Mouse (Mus musculus) small intestine, adult 2 months (tissue): ENCODE results near the gene Cuedc1. TPM values are rescaled to one million over a fixed set of nuclear protein-coding genes. Genes with fewer than 3 reads are reported as not detected.

ENCODE experiments used
- H3K27ac ChIP-seq: fragments of 200-500 bp; 2 replicates; pipeline ENCODE4 v1.5.1; 2012; ENCODE audit warnings: low read depth, low read length, control low read depth, inconsistent platforms; ENCODE audit not compliant: insufficient read depth
- H3K27me3 ChIP-seq: fragments of 200-500 bp; 2 replicates; pipeline ENCODE4 v1.6.1; 2012; ENCODE audit warnings: mild to moderate bottlenecking, moderate library complexity, low read length, inconsistent platforms; ENCODE audit not compliant: control insufficient read depth, insufficient read depth
- H3K36me3 ChIP-seq: fragments of 200-500 bp; 2 replicates; pipeline ENCODE4 v1.6.1; 2012; ENCODE audit warnings: mild to moderate bottlenecking, low read length, control low read depth, inconsistent platforms; ENCODE audit not compliant: control insufficient read depth, insufficient read depth
- H3K4me1 ChIP-seq: fragments of 200-500 bp; 2 replicates; pipeline ENCODE4 v1.6.1; 2012; ENCODE audit warnings: low read length, inconsistent platforms, mixed read lengths; ENCODE audit not compliant: control insufficient read depth, insufficient read depth, insufficient read length
- H3K4me3 ChIP-seq: fragments of 200-500 bp; 2 replicates; pipeline ENCODE4 v1.5.1; 2012; ENCODE audit warnings: low read depth, mild to moderate bottlenecking, control low read depth, inconsistent platforms, low read length, moderate library complexity
- CTCF ChIP-seq: fragments of 200-500 bp; IDR thresholded peaks from 2 replicates; pipeline ENCODE4 v1.5.1; 2012; ENCODE audit warnings: low read depth, mild to moderate bottlenecking, control low read depth, inconsistent platforms, low read length, moderate library complexity, mixed read lengths; ENCODE audit not compliant: insufficient replicate concordance, insufficient read length; ENCODE audit errors: extremely low read depth
- POLR2A ChIP-seq: fragments of 200-500 bp; IDR thresholded peaks from 2 replicates; pipeline ENCODE4 v1.6.1; 2012; ENCODE audit warnings: low read depth, mild to moderate bottlenecking, control low read depth, inconsistent platforms, low read length, moderate library complexity
- WGBS: fragments of 180-500 bp; shearing (Covaris S2); methylation state at CpG from one replicate; pipeline ENCODE4 v1.1.7; 2018; 5-methylcytosine and 5-hydroxymethylcytosine counted together
- polyA plus RNA-seq: library from polyadenylated mRNA; depleted of rRNA; stranded (reverse); fragments of >200 nt; gene quantifications from 2 replicates; pipeline ENCODE4 v1.2.3, GENCODE M21; 2012

The Cuedc1 gene
- polyA plus RNA-seq, 1 experiment = 13.3 TPM

GRCm38 (mm10) chr11:88151379-88152155 is 53.7 kb downstream of the Cuedc1 start:
- 18% methylated on average over 7 of the region's 7 CpGs for WGBS
- Histone ChIP-seq H3K27me3 (no peaks in the 10 kb centered on the region), H3K36me3 (no peaks in the 10 kb centered on the region), H3K4me3 (no peak overlapping the region), H3K4me1 (peaks cover 34% of the 10 kb centered on the region), H3K27ac (peak overlapping the region; percentile 93)
- no peak for TF ChIP-seq CTCF
- no peak for TF ChIP-seq POLR2A

GRCm38 (mm10) chr11:88153880-88154279 is 56.0 kb downstream of the Cuedc1 start:
- 25% methylated on average over 5 of the region's 5 CpGs for WGBS
- peaks cover 27% of the 10 kb centered on the region for H3K4me1 ChIP-seq

GRCm38 (mm10) chr11:88154500-88154899 is 56.6 kb downstream of the Cuedc1 start:
- Histone ChIP-seq H3K27ac (peak overlapping the region; percentile 19), H3K36me3 (no peaks in the 10 kb centered on the region), H3K27me3 (no peaks in the 10 kb centered on the region), H3K4me3 (no peak overlapping the region), H3K4me1 (peaks cover 24% of the 10 kb centered on the region)
- WGBS = 51% methylated on average over 8 of the region's 8 CpGs
- TF ChIP-seq CTCF = no peak
- no peak for TF ChIP-seq POLR2A

More at GRCm38 (mm10) chr11:88153880-88154279, 56.0 kb downstream of the Cuedc1 start:
- no peak for TF ChIP-seq CTCF
- no peak for TF ChIP-seq POLR2A
- Histone ChIP-seq H3K36me3 (no peaks in the 10 kb centered on the region), H3K27ac (peak overlapping the region; percentile 19), H3K27me3 (no peaks in the 10 kb centered on the region), H3K4me3 (no peak overlapping the region)

- Histone ChIP-seq H3K27me3 (no peaks in the 10 kb centered on the region), H3K36me3 (no peaks in the 10 kb centered on the region), H3K4me3 (no peak overlapping the region), H3K27ac (peak overlapping the region; percentile 87), H3K4me1 (peaks cover 28% of the 10 kb centered on the region)
- 59% methylated on average over 3 of the region's 3 CpGs for WGBS
- TF ChIP-seq CTCF (no peak), POLR2A (no peak)
Measured at GRCm38 (mm10) chr11:88155451-88155850, 57.6 kb downstream of the Cuedc1 start.

- H3K4me1 ChIP-seq = peaks cover 29% of the 10 kb centered on the region
- no peaks in the 10 kb centered on the region for H3K27me3 ChIP-seq
- H3K27ac ChIP-seq = peak overlapping the region; percentile 87
- H3K36me3 ChIP-seq = no peaks in the 10 kb centered on the region
- TF ChIP-seq CTCF (no peak), POLR2A (no peak)
- H3K4me3 ChIP-seq = no peak overlapping the region
- WGBS = 51% methylated on average over 8 of the region's 8 CpGs
Measured at GRCm38 (mm10) chr11:88155998-88156397, 58.1 kb downstream of the Cuedc1 start.

GRCm38 (mm10) chr11:88156403-88156802 is 58.5 kb downstream of the Cuedc1 start:
- H3K4me1 ChIP-seq = peaks cover 25% of the 10 kb centered on the region
- H3K27ac ChIP-seq = peak overlapping the region; percentile 87
- no peaks in the 10 kb centered on the region for H3K27me3 ChIP-seq
- no peak overlapping the region for H3K4me3 ChIP-seq
- WGBS = 63% methylated on average over 2 of the region's 2 CpGs
- no peak for TF ChIP-seq POLR2A
- TF ChIP-seq CTCF = no peak
- H3K36me3 ChIP-seq = no peaks in the 10 kb centered on the region

GRCm38 (mm10) chr11:88158842-88159246 is 61.0 kb downstream of the Cuedc1 start:
- Histone ChIP-seq H3K4me1 (peaks cover 16% of the 10 kb centered on the region), H3K27ac (peak overlapping the region; percentile 79), H3K27me3 (no peaks in the 10 kb centered on the region), H3K4me3 (no peak overlapping the region), H3K36me3 (no peaks in the 10 kb centered on the region)
- no peak for TF ChIP-seq POLR2A
- no peak for TF ChIP-seq CTCF
- WGBS = 56% methylated on average over 5 of the region's 5 CpGs
